ENCODE assay signal across 10 mouse cellular contexts in genomic region chr16:94588171-94588570, GRCm38 (mm10). TPM values are rescaled to one million over a fixed set of nuclear protein-coding genes. Genes with fewer than 3 reads are reported as not detected.
DNase-seq lines count a peak whose midpoint lies in the region; ATAC-seq and TF ChIP-seq lines count a peak whose summit lies in the region.
"Had no signal": no experiment of that assay in that cellular context is flagged by ENCODE, and none has a peak within 500 bp of the region (broad histone marks: within the 10 kb centered on the region; RNA-seq: fewer than 3 reads in every experiment).

No protein-coding gene starts in this region.

- no peaks in the 10 kb centered on the region for H3K27me3 ChIP-seq in heart, postnatal 0 days (ENCODE audit: control insufficient read depth, insufficient read depth, low read length)
- no peaks in the 10 kb centered on the region for H3K27me3 ChIP-seq in heart, embryonic 12.5 days (replicated peaks)
- no peaks in the 10 kb centered on the region for H3K27me3 ChIP-seq in megakaryocyte, embryonic 14.5 days (replicated peaks)
- H3K27me3 ChIP-seq in small intestine, adult 2 months (ENCODE audit: control insufficient read depth, insufficient read depth, low read length): no peaks in the 10 kb centered on the region

- 48% methylated on average over 8 of the region's 8 CpGs for WGBS in heart, postnatal 0 days
- 68% methylated on average over 8 of the region's 8 CpGs for WGBS in heart, embryonic 12.5 days
- 27% methylated on average over 8 of the region's 8 CpGs for WGBS in small intestine, adult 2 months

- peaks cover 89% of the 10 kb centered on the region for H3K4me1 ChIP-seq in heart, postnatal 0 days (ENCODE audit: control insufficient read depth, insufficient read depth)
- H3K4me1 ChIP-seq in heart, embryonic 12.5 days (replicated peaks): peaks cover 91% of the 10 kb centered on the region
- H3K4me1 ChIP-seq in megakaryocyte, embryonic 14.5 days: peaks cover 100% of the 10 kb centered on the region
- peaks cover 43% of the 10 kb centered on the region for H3K4me1 ChIP-seq in small intestine, adult 2 months (ENCODE audit: control insufficient read depth, insufficient read depth, insufficient read length, low read length)

- TF ChIP-seq EP300 in heart, postnatal 0 days (IDR thresholded peaks at IDR 0.05; ENCODE audit: low read depth): no peak

- no peak for TF ChIP-seq POLR2A in small intestine, adult 2 months (IDR thresholded peaks at IDR 0.05; ENCODE audit: low read depth, low read length)

- TF ChIP-seq CTCF in heart, postnatal 0 days (IDR thresholded peaks at IDR 0.05; ENCODE audit: low read depth): no peak
- no peak for TF ChIP-seq CTCF in small intestine, adult 2 months (IDR thresholded peaks at IDR 0.05; ENCODE audit: extremely low read depth, insufficient read length, insufficient replicate concordance, low read depth, low read length)

- peak overlapping the region; percentile 12; the same call in 1 of the 2 replicates for H3K27ac ChIP-seq in heart, postnatal 0 days (ENCODE audit: low read depth)
- H3K27ac ChIP-seq in heart, embryonic 12.5 days (ENCODE audit: poor library complexity, severe bottlenecking): no peak overlapping the region
- H3K27ac ChIP-seq in small intestine, adult 2 months (ENCODE audit: insufficient read depth, low read depth, low read length): peak overlapping the region; percentile 23; the same call in 1 of the 2 replicates

- no peak for DNase-seq in heart, postnatal 0 days (ENCODE audit: low spot score)
- DNase-seq in cerebellum, postnatal 14 days: peak; percentile 29 to 41
- no peak for DNase-seq in layer of hippocampus, adult 8-10 months (ENCODE audit: low spot score in 2 of 2)
- DNase-seq: kidney, postnatal 10 days; spleen, adult 18-20 months; thymus, postnatal 36 days had no signal

- H3K4me2 ChIP-seq in heart, postnatal 0 days (ENCODE audit: low read depth, low read length): no peak overlapping the region
- no peak overlapping the region for H3K4me2 ChIP-seq in heart, embryonic 12.5 days

- ATAC-seq in heart, postnatal 0 days (ENCODE audit: insufficient read depth, low read depth): peak; percentile 39; the same call in 1 of the 2 replicates
- no peak for ATAC-seq in heart, embryonic 12.5 days (ENCODE audit: insufficient number of reproducible peaks, low FRiP score)
- no peak for ATAC-seq in megakaryocyte, adult 5-6 weeks (ENCODE audit: poor library complexity, severe bottlenecking)

- H3K9me3 ChIP-seq in heart, postnatal 0 days (replicated peaks; ENCODE audit: control insufficient read depth, low read length): no peaks in the 10 kb centered on the region
- H3K9me3 ChIP-seq in heart, embryonic 12.5 days (replicated peaks): no peaks in the 10 kb centered on the region
- H3K9me3 ChIP-seq in megakaryocyte, embryonic 14.5 days: no peaks in the 10 kb centered on the region

- no peak overlapping the region for H3K4me3 ChIP-seq in heart, postnatal 0 days (ENCODE audit: low read depth, low read length)
- no peak overlapping the region for H3K4me3 ChIP-seq in heart, embryonic 12.5 days
- H3K4me3 ChIP-seq in megakaryocyte, embryonic 14.5 days (replicated peaks): peak overlapping the region; percentile 26
- H3K4me3 ChIP-seq in small intestine, adult 2 months (ENCODE audit: low read depth, low read length): no peak overlapping the region

- no peaks in the 10 kb centered on the region for H3K36me3 ChIP-seq in heart, postnatal 0 days (replicated peaks; ENCODE audit: control insufficient read depth, insufficient read depth, low read length)
- H3K36me3 ChIP-seq in heart, embryonic 12.5 days: no peaks in the 10 kb centered on the region
- H3K36me3 ChIP-seq in megakaryocyte, embryonic 14.5 days (replicated peaks; ENCODE audit: low read length): peaks cover 37% of the 10 kb centered on the region
- H3K36me3 ChIP-seq in small intestine, adult 2 months (ENCODE audit: control insufficient read depth, insufficient read depth, low read length): no peaks in the 10 kb centered on the region

- no peak overlapping the region for H3K9ac ChIP-seq in heart, postnatal 0 days (replicated peaks; ENCODE audit: low read depth, low read length)
- no peak overlapping the region for H3K9ac ChIP-seq in heart, embryonic 12.5 days

RNA-seq across cellular contexts. Expression of gene Dyrk1a, which starts 18.4 kb away (rescaled TPM):
- 55.2 and 90.3 TPM in 2 replicates for total RNA-seq in heart, postnatal 0 days (2014; rRNA removed; ENCODE audit: low replicate concordance)
- 6.9 and 7.7 TPM in 2 replicates for polyA plus RNA-seq in heart, postnatal 0 days (2015; fragmentation: Nextera tagmentation; extraction: Ambion mirVana)
- polyA plus RNA-seq in heart, embryonic 12.5 days (2016; fragmentation: Nextera tagmentation; extraction: Ambion mirVana): 7.3 and 7.9 TPM in 2 replicates
- polyA plus RNA-seq in megakaryocyte, embryonic 14.5 days (2012; ENCODE audit: insufficient read depth, low replicate concordance): 5.9 and 6.5 TPM in 2 replicates
- 65.9 and 67.4 TPM in 2 replicates for total RNA-seq in megakaryocyte, adult 5-6 weeks (2015)
- 62.2 and 66.8 TPM in 2 replicates for total RNA-seq in megakaryocyte, adult 5-6 weeks (2017)
- 15.9 and 32.1 TPM in 2 replicates for polyA plus RNA-seq in small intestine, adult 2 months (2012; rRNA removed)
- total RNA-seq in layer of hippocampus, adult 8-10 months (2022): 10 to 100 TPM; 90.2 to 98.5 (median 96.3) TPM

Comparison
In these comparisons a context has a peak if more than half of its experiments do, and no peak if none do; other contexts are left out.
1. DNase-seq: peak in cerebellum, postnatal 14 days (2 of 2); none in heart, postnatal 0 days (single experiment) and layer of hippocampus, adult 8-10 months (0 of 2).